Mouse (Mus musculus): ENCODE results near the gene Eif1ad.
A peak's percentile ranks its signal among the peaks of the same experiment; 100 is the strongest.
"Not testable (repeated sequence)": the region's sequence is repeated elsewhere in the genome, so short reads cannot be mapped to it uniquely, and the experiment has no call there.

The Eif1ad gene

DNA sequence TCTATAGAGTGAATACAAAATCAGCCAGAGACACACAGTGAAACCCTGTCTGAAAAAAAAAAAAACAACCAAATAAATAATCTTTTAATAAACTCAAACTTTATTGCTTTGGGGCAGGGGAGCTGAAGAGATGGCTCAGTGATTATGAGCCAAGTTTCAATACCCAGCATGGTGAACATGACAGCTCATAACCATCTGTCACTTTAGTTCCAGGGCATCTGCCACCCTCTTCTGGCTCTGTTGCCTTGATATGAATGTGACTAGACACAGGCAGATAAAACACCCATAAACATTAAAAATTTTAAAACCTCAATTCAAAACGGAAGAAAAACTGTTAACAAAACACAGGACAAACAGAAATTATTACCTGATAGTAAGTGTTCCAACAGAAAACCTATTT lies 10.9 kb downstream of the Eif1ad start:
- DNase-seq (ENCODE audit: low spot score), result no peak

DNA sequence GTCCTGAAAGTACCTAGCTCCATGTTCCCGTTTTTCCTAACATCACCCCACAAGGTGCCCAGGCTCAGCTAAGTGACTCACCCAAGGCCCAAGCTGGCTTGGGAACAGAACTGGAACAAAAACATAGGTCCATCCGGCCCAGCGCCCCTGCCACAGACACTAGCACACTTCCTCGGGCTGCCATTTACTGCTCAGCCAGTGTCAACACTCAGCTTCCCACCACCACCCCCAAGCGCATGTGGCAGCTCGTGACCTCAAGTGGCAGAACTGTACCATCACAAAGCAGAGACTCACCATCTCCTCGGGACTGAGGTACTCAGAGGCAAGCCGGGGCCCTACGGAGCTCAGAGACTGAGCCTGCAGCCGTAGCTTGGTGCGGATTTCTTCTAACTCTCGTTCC lies 16.8 kb downstream of the Eif1ad start:
- DNase-seq (ENCODE audit: low spot score), result no peak

DNA sequence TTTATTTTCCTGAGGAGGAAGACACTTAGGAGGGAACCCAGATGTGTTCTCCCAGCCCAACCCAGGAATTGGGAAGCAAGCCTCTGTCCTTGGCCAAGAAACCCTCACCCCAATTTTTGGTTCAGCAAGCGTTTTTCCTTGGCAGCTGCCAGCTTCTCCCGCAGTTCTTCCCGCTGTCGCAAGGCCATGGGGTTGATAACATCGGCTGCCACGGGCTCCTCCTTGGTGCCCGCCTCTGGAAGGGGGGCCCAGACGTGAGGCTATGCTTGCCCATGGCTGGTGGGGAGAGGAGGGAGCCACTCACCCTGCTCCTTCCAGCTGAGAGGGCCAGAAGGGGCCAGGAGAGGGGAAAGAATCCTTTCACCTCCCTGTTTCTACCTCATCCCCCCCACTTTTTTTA lies 18.2 kb downstream of the Eif1ad start:
- no peak for DNase-seq (ENCODE audit: low spot score)

DNA sequence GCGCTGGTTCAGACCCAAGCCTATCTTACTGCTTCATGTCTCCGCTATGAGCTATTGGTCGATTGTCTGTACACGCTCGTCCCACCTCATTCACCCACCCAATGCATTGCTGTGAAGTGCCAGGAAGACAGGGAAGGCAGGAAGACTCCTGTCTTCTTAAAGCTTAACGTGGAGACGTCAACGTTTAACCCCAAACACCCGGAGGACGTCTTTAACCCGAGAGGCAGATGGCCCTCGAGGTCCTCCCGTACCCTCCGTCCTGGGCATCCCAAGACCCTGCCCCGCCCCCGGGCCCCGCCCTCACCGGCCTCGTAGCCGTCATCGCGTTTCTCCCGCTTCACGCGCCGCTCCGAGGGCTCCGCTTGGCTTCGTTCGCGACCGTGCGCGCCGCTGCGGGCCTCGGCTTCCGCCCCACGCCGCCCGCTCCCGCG lies 21.5 kb downstream of the Eif1ad start:
- peak; percentile 37 for DNase-seq (ENCODE audit: low spot score)

DNA sequence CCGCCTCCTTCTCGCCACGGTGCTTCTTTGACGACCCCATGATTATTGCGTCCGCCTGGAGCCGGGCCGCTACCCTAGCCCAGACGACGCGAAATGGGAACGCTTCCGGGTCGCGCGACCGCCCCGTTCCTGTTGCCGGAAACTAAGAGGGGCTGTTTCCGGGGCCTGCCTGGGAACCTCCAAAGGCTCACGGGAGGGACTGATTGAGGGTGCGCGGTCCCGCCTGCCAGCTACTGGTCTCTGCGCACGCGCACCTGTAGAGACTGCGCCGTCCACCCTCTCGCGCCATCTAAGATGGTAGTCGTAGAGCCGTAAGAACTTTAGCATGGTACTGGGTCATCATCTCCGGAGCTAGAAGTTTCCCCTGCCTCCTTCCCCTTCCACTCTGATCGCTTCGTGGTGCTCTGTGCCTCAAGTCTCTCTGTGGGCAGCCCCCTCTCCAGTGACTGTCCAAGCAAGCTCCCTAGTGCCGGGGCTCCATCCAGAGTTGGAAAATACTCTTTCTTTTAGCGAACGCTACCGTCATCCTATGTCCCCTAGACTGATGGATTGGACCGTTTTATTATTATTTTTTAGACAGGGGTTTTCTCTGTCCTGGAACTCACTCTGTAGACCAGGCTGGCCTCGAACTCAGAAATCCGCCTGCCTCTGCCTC lies 22.2 kb downstream of the Eif1ad start, which contains the start of gene Sart1:
Gene Sart1, minus strand, starts transcription at position 116 of the 655 bp plus-strand sequence.
- DNase-seq (ENCODE audit: low spot score), result peak; percentile 97

DNA sequence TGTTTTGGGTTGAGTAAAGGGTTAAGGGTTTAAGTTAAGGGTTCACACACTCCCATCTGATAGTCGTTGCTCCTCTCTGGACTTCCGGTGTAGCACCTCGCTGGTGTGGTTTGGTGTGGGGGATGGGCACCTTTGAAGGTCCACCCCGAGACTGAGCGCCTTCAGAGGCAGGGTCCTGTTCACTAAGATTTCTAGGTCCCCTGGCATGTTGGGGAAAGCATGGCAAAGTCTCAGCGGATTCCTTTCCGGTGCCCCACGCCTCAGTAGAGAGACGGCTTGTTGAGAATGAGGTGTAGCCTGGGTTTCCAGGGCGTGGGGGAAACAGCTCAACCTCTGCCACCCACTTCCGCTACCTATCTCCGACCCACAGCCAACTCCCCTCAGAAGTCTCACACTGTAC lies 23.1 kb downstream of the Eif1ad start:
- no peak for DNase-seq (ENCODE audit: low spot score)

DNA sequence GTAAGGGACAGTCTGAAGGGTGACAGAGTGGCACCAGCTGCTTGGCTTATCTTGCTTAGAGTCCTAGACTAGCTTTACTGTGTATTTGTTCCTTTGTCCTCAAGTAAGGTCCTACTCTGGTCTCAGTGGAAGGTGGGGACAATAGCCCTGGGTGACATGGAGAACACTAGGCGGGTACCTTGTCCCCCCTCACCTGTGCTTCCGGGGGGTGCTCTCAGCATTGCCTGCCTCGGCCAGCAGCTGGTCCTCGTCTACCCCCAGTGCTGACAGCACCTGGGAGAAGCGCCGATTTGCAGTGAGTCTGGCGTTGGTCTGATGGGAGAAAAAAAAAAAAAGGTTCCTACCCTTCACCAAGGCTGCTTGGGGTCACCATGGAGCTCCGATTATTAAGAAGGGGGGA lies 23.9 kb downstream of the Eif1ad start:
- DNase-seq (ENCODE audit: low spot score), result no peak

DNA sequence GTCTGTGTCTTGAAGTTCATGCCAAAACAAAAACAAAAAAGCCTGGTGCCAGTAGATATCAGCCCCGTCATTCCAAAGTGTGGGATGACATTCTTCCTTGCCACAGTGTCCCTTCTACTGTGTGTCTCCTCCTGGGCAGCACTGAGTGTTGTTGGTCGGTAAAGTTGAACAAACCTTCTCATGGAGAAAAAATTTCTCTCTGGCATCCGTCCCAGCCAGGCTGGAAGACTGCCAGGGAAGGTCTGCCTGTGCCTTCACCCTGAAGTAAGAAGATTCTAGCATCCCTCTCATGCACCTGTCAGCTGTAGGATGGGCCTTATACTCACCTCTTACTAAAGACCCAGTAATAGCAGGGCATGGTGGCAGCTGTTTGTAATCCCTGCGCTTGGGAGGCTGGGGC lies 26.4 kb downstream of the Eif1ad start:
- peak; percentile 72 for DNase-seq (ENCODE audit: low spot score)

DNA sequence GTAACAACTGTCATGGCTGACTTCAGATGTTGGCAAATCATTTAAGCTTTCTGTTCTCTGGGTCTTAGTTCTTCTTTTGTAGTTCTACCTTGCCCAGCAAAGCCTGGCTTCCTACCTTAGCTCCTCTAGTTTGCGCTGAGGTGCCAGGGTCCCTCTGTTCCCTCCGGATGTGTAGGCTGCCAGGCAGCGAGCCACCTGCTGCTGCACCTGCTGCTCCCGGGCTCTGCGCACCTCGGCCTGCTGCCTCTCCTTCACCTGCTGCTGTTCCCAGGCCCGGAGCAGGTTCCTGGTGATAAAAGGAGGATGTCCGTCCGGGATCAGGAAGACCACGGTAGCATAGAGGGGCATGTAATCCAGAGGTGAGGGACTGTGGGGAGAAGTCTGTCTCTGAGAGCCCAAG lies 27.6 kb downstream of the Eif1ad start:
- no peak for DNase-seq (ENCODE audit: low spot score)

DNA sequence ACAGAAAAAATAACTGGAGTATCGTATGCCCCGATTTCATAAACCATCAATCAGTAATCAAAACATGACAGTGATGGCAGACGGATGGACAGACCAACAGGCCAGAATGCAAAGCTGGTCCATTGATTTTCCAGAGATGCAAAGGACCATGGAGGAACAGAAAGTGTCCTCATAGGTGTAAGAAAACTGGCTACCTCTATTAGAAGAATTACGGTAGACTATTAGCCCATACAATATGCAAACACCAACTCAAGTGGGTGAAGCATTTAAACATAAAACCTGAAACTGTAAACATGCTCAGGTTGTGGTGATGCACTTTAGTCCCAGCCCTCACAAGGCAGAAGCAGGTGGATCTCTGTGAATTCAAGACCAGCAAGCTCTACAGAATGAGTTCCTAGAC lies 28.8 kb downstream of the Eif1ad start:
- no peak for DNase-seq (ENCODE audit: low spot score)

DNA sequence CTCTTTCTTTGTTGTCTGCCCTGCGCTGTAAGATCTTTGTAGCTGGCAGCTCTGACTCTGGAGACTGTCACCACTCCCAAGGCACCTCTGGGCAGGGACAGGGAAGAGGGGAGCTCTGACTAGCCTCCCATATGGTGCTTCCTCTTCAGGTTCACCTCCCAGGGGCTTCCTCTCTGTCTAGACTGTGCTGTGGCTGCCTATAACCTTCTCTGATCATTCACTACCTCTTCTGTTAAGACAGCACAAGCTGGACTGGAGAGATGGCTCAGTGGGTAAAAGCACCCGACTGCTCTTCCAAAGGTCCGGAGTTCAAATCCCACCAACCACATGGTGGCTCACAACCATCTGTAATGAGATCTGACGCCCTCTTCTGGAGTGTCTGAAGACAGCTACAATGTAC lies 34.5 kb downstream of the Eif1ad start:
- not testable (repeated sequence) for DNase-seq (ENCODE audit: low spot score)

DNA sequence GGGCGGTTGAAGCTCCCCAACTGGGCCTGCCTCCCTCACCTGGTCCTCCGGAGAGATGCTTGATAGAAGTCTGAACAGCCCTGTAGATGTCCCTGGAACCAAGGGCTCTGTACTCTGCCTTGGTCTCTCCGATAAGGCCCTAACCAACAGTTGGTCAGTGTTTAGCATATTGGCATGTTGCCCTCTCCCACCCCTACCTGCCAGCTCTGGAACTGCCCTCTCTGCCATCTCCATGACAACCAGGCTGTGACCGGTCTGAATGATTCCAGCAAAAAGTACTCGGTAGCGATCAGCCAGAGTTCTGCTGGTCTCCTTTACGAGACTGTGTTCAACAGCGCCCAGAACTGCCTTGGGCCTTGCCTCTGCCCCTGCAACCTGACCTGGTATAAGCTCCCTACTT lies 35.8 kb downstream of the Eif1ad start, which contains the start of gene Tsga10ip:
Gene Tsga10ip, minus strand, starts transcription at position 234 of the 400 bp plus-strand sequence.
- DNase-seq (ENCODE audit: low spot score), result no peak

DNA sequence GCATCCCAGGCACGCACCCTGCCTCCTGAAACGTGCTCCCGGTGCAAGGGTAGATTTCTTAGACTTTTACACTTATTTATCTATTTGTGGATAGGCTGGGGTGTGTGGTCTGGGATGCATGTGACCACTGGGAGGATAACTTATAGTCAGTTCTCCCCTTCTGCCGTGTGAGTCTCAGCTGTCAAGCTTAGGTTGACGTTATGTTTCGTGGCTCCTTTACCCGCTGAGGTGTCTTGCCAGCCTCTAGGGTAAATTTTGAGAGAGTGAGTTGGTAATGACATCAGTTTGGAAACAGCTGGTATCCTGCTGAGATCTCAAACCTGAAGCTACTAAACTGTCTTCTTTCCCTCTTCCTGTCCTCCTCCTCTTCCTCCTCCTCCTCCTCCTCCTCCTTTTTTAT lies 39.4 kb downstream of the Eif1ad start:
- DNase-seq (ENCODE audit: low spot score), result no peak

DNA sequence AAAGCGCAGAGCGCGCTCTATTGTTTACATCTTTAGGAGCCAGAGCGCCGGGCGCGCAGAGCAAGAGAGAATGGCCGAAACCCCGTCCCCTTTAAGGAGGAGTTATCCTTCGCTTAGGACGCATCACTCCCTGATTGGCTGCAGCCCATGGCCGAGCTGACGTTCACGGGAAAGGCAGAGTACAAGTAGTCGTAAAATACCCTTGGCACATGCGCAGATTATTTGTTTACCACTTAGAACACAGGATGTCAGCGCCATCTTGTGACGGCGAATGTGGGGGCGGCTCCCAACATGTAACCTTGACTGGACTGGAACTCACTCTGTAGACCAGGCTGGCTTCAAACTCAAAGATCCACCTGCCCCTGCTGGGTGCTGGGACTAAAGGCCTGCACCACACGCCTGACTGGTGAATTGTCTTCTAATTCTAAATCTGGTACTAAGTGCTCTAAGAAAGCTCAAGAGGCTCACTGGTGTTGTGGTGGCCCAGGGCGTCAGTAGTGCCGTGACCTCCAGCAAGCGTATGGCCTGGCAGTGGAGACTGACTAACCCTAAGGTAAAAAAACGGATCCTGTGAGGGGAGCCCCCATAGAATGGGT lies 40.1 kb downstream of the Eif1ad start:
- DNase-seq (ENCODE audit: low spot score), result not testable (repeated sequence)

DNA sequence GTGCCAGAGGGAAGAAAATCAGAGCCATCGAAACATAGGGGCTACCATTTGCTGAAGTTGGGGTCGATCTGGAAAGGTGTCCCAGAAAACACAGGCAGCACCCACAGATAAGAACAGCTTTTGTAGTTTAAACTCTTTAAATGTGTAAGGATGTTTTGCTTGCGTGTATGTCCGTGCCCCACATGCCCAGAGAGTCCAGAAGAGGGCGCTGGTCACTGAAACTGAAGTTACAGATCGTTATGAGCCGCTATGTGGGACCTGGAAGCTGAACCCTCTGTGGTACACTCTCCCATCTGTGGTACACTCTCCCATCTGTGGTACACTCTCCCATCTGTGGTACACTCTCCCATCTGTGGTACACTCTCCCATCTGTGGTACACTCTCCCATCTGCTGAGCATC lies 40.6 kb downstream of the Eif1ad start:
- DNase-seq (ENCODE audit: low spot score), result no peak

DNA sequence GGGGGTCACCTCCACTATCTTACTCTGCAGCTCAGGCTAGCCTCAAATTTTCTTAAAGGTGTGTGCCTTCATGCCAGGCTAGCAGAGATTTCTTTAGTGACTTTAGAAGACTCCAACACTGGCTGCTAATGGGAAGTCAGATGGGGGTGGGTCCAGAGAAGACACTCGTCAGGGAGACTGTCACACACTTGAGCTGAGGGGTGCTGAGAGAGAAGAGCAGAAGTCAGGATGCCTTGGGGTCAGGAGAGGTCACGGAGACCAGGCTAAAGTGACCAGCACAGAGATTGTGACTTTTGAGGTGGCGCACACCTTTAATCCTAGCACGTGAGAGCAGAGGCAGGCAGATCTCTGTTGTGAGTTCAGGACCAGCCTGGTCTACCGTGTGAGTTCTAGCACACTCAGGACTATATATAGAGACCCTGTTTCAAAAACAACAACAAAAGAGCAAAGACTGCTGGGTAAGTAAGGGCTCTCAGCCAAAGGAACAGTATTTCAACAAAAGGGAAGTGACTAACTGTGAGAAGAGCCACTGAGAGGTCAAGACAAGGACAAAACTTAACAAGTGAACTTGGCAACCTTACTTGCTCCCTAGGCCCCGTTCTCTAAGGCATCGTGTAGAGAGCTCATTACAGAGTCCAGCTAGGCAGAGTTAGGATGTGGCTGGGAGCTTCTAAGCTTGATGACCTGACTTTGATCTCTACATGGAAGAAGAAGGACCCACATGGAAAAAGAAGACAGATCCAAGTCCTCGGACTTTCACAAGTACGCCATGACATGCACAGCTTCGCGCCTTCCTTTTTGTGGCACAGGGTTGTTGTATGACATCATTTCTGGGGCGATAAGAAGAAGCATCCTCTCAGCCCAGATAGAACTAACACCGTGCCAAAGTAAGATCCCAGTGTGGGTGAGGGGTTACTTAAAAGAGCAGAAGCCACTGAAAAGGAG lies 41.8 kb downstream of the Eif1ad start:
- peak; percentile 42 for DNase-seq (ENCODE audit: low spot score)

DNA sequence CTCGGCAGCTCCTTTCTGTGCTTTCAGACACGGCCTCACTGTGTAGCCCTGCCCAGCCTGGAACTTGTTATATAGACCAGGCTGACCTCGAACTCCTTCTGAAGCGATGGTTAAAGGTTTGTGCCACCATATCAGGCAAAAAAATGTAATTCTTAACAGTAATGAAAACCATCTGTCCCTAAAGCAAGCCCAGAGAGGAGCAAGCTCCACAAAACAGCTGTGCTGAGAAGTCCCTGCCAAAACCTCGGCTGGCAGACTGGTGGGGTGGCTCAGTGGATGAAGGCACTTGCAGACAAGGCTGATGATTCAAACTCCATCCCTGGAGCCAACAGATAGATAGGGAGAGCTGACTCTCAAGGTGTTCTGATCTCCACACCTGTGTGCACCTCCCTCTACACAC lies 42.5 kb downstream of the Eif1ad start:
- DNase-seq (ENCODE audit: low spot score), result peak; percentile 75

DNA sequence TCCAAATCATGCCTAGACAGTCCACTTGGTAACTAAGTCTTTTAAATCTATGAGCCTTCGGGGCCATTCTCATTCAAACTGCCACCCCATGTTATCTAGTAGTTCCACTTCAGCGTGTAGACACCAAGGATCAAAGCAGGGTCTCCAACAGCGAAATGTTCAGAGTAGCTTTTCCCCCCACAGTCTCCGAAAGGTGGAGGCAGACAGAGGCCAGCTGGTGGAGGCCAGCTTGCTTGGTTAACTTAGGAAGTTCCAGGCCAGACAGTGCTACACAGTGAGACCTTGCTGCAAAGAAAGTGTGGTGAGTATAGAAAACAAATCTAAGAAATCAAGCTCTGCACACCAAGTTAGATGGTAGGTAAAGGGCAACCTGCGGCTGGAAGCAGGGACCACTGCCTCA lies 44.1 kb downstream of the Eif1ad start:
- no peak for DNase-seq (ENCODE audit: low spot score)

DNA sequence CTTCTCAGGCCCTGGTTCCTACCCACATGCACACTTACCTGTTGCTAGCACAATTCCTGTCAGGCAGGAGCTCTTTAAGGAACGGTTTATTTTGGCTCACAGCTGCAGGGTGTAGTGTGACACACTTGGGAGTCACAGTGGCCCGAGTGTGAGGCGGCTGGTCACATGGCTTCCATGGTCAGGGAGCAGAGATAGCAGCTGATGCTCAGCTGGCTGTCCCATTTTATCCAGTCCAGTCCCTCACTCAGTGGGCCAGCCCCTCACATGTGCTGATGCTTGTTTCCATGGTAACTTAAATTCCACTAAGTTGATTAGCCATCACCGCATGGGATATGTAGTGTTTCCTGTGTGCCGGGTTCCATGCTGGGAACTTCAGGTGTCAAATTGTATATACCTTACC lies 45.4 kb downstream of the Eif1ad start:
- DNase-seq (ENCODE audit: low spot score), result no peak

DNA sequence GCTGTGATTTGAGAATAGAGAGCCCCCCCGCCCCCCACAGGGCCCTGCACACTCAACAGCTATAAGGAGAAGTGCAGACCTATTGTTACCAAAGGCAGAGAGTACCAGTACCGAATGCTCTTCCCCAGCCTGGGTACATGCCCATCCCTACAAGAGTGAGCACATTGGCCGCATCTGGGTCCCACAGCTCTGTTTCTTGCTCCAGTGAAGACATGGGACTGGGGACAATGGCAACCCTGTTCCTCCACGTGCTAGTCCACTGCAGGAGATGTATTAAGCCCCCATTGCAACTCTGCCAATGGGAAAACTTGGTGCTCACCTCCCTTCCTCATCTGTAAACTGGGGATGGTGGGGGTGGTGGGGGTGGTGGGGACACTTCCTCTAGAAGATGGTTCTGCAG lies 47.3 kb downstream of the Eif1ad start:
- DNase-seq (ENCODE audit: low spot score), result no peak

DNA sequence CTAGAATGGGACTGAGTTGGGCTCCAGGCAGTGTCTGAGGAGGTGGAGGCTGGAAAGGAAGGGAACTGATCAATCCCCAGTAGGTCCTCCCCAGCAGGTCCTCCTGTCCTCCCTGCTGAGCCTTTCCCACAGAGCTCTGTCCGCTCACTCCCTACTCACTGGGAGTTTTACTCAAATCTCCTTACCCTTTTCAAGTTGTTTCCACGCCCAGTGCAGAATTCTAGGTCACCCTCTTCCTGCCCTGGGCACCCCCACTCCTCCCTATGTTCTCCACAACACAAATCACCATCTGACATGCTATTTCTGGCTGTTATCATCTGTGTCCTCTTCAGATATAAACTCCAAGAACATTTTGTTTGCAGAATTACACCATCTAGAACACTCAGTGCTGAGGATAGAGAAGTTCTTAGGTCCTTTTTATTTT lies 48.0 kb downstream of the Eif1ad start:
- DNase-seq (ENCODE audit: low spot score), result peak; percentile 58

DNA sequence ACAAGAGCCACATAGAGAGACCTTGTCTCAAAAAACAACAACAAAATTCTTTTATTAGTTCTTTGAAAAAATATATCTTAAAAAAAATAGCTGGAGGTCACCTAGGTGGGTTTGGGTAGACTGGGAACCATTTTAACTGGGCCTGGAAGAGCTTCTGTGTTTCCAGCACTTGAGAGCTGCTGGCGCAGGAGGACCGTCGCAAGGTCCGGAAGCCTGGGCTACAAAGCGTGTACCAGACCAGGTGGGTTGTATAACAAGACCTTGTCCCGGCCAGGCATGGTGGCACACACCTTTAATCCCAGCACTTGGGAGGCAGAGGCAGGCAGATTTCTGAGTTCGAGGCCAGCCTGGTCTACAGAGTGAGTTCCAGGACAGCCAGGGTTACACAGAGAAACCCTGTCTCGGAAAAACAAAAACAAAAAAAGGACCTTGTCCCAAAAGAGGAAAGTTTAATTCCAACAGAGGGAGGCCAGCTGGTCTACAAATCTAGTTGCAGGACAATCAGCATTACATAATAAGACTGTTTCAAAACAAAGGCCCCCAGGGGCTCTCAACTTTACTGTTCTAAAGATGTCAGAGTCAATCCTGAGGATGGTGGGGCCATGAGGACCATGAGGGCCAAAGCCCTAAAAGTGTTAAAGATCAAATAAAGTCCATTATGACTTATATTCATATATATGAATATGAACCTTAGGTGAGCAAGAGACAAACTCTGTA lies 52.4 kb downstream of the Eif1ad start:
- no peak for DNase-seq (ENCODE audit: low spot score)

Data from adipocyte (in vitro differentiated cells).